Mouse (Mus musculus) liver, embryonic 14.5 days (tissue): ENCODE results near the gene Asgr1. TPM values are rescaled to one million over a fixed set of nuclear protein-coding genes. Genes with fewer than 3 reads are reported as not detected.

Source experiments
- ATAC-seq: fragments of 200-750 bp; cut with Nextera tagmentation; 2 replicates; pipeline ENCODE4 v1.8.0; 2017; ENCODE audit warnings: moderate number of reproducible peaks, mild to moderate bottlenecking, moderate library complexity; ENCODE audit not compliant: insufficient read depth
- DNase-seq, 3 experiments: peaks; one replicate each; pipeline ENCODE4 v3.0.0-alpha.2; 2012 to 2013; ENCODE audit warnings: low read depth in 3 of 3, low spot score in 3 of 3
- H3K27ac ChIP-seq: fragments of 300-500 bp; sonication (generic); 2 replicates; pipeline ENCODE4 v1.5.1; 2014; ENCODE audit warnings: moderate library complexity, mild to moderate bottlenecking, control low read depth, inconsistent platforms
- H3K27me3 ChIP-seq: fragments of 300-500 bp; sonication (generic); 2 replicates; pipeline ENCODE4 v1.6.1; 2014; ENCODE audit warnings: mild to moderate bottlenecking, low read length, moderate library complexity; ENCODE audit not compliant: control insufficient read depth, insufficient read depth
- H3K36me3 ChIP-seq: fragments of 300-500 bp; sonication (generic); replicated peaks from 2 replicates; pipeline ENCODE4 v1.6.1; 2014; ENCODE audit warnings: low read depth; ENCODE audit not compliant: control insufficient read depth, insufficient read depth
- H3K4me1 ChIP-seq, 2 experiments: fragments of 200-500 bp in 1 of 2; fragments of 300-500 bp in 1 of 2; sonication (generic) in 1 of 2; replicated peaks; 2 replicates each; pipeline ENCODE4 v1.6.1; 2012 to 2014; ENCODE audit warnings: antibody characterized with exemption in 1 of 2, inconsistent platforms in 1 of 2, low read length in 1 of 2; ENCODE audit not compliant: control insufficient read depth in 2 of 2, insufficient read depth in 2 of 2
- H3K4me2 ChIP-seq: fragments of 300-500 bp; sonication (generic); 2 replicates; pipeline ENCODE4 v1.6.1; 2014; ENCODE audit warnings: low read depth, mild to moderate bottlenecking, control low read depth, moderate library complexity
- H3K4me3 ChIP-seq, 2 experiments: fragments of 200-500 bp in 1 of 2; fragments of 300-500 bp in 1 of 2; sonication (generic) in 1 of 2; 2 replicates each; pipeline ENCODE4 v1.5.1; 2012 to 2014; ENCODE audit warnings: low read depth in 2 of 2, low read length in 2 of 2, mild to moderate bottlenecking in 2 of 2, control low read depth in 1 of 2, inconsistent platforms in 1 of 2, moderate library complexity in 1 of 2; ENCODE audit not compliant: insufficient read depth in 1 of 2
- H3K9ac ChIP-seq: fragments of 300-500 bp; sonication (generic); replicated peaks from 2 replicates; pipeline ENCODE4 v1.6.1; 2014; ENCODE audit warnings: mild to moderate bottlenecking, control low read depth, moderate library complexity
- H3K9me3 ChIP-seq: fragments of 300-500 bp; sonication (generic); 2 replicates; pipeline ENCODE4 v1.6.1; 2016; ENCODE audit warnings: low read length, mixed read lengths; ENCODE audit not compliant: control insufficient read depth
- CTCF ChIP-seq: IDR thresholded peaks from 2 replicates; pipeline ENCODE4 v1.5.1; 2016; ENCODE audit warnings: antibody characterized with exemption, low read depth, control low read depth
- EP300 ChIP-seq: IDR thresholded peaks from 2 replicates; pipeline ENCODE4 v1.6.1; 2016; ENCODE audit warnings: antibody characterized with exemption, low read depth
- WGBS: fragments of 180-500 bp; shearing (Covaris S2); extraction: QIAGEN DNeasy Blood & Tissue Kit; methylation state at CpG from one replicate; pipeline ENCODE4 v1.1.7; 2014; ENCODE audit not compliant: insufficient replicate concordance; 5-methylcytosine and 5-hydroxymethylcytosine counted together
- polyA plus RNA-seq, 2 experiments: library from polyadenylated mRNA; depleted of rRNA in 1 of 2; stranded (reverse) in 1 of 2; unstranded in 1 of 2; fragments of >200 nt; fragmentation: Nextera tagmentation in 1 of 2; extraction: Ambion mirVana in 1 of 2; gene quantifications; 2 replicates each; pipeline versions ENCODE4 v1.2.1 to v1.2.3; 2012 to 2014

Asgr1 gene
- polyA plus RNA-seq, 2 experiments = 1.3 to 4.1 TPM

GRCm38 (mm10) chr11:70024151-70024514, 29.8 kb upstream of the Asgr1 start:
- Histone ChIP-seq H3K9me3 (no peaks in the 10 kb centered on the region), H3K4me2 (peak overlapping the region; percentile 41), H3K4me1 (peaks cover 6 to 21% of the 10 kb centered on the region in 2 experiments), H3K27ac (no peak overlapping the region), H3K9ac (no peak overlapping the region), H3K27me3 (peaks cover 27% of the 10 kb centered on the region), H3K4me3 (no peak overlapping the region), H3K36me3 (no peaks in the 10 kb centered on the region)
- DNase-seq (no peak), ATAC-seq (no peak)
- no peak for TF ChIP-seq EP300
- no peak for TF ChIP-seq CTCF
- 22% methylated on average over 6 of the region's 6 CpGs for WGBS

- TF ChIP-seq CTCF (no peak), EP300 (no peak)
- Histone ChIP-seq H3K36me3 (no peaks in the 10 kb centered on the region), H3K27ac (no peak overlapping the region), H3K27me3 (peaks cover 27% of the 10 kb centered on the region), H3K9ac (no peak overlapping the region), H3K4me3 (no peak overlapping the region), H3K9me3 (no peaks in the 10 kb centered on the region), H3K4me1 (peaks cover 3 to 19% of the 10 kb centered on the region in 2 experiments; a peak in 3 of 4 replicates), H3K4me2 (peak overlapping the region; percentile 26; the same call in 1 of the 2 replicates)
- peak; percentile 36; the same call in 1 of the 2 replicates for ATAC-seq
- DNase-seq = no peak
- WGBS = 28% methylated on average over 19 of the region's 19 CpGs
These were observed 27.2 kb upstream of the Asgr1 start for GRCm38 (mm10) chr11:70026689-70027088.

- peaks cover 27% of the 10 kb centered on the region for H3K27me3 ChIP-seq
- H3K4me2 ChIP-seq = no peak overlapping the region
- peaks cover 3 to 17% of the 10 kb centered on the region in 2 experiments; a peak in 3 of 4 replicates for H3K4me1 ChIP-seq
- TF ChIP-seq CTCF (no peak), EP300 (no peak)
- no peak overlapping the region for H3K9ac ChIP-seq
- ATAC-seq (no peak), DNase-seq (no peak)
- no peak overlapping the region for H3K27ac ChIP-seq
- no peak overlapping the region for H3K4me3 ChIP-seq
- H3K9me3 ChIP-seq = no peaks in the 10 kb centered on the region
- 53% methylated on average over 9 of the region's 9 CpGs for WGBS
- H3K36me3 ChIP-seq = no peaks in the 10 kb centered on the region
These were observed 26.5 kb upstream of the Asgr1 start for GRCm38 (mm10) chr11:70027397-70027796.

- peak overlapping the region; percentile 13 for H3K4me2 ChIP-seq
- peaks cover 19% of the 10 kb centered on the region for H3K27me3 ChIP-seq
- H3K9ac ChIP-seq = no peak overlapping the region
- DNase-seq (no peak), ATAC-seq (no peak)
- H3K4me3 ChIP-seq = no peak overlapping the region
- no peaks in the 10 kb centered on the region for H3K9me3 ChIP-seq
- TF ChIP-seq CTCF (no peak), EP300 (no peak)
- WGBS = 30% methylated on average over 12 of the region's 12 CpGs
- H3K4me1 ChIP-seq = peaks cover 3 to 17% of the 10 kb centered on the region in 2 experiments; a peak in 3 of 4 replicates
- H3K27ac ChIP-seq = no peak overlapping the region
- no peaks in the 10 kb centered on the region for H3K36me3 ChIP-seq
These were observed 25.3 kb upstream of the Asgr1 start for GRCm38 (mm10) chr11:70028401-70029129.

- TF ChIP-seq CTCF (no peak), EP300 (no peak)
- Histone ChIP-seq H3K9me3 (no peaks in the 10 kb centered on the region), H3K4me2 (peak overlapping the region; percentile 13), H3K4me1 (peaks cover 3 to 15% of the 10 kb centered on the region in 2 experiments; a peak in 3 of 4 replicates), H3K36me3 (no peaks in the 10 kb centered on the region), H3K4me3 (peak overlapping the region in 1 of 2 experiments; percentile 6; a peak in 1 of 4 replicates), H3K27me3 (peaks cover 12% of the 10 kb centered on the region), H3K9ac (no peak overlapping the region), H3K27ac (no peak overlapping the region)
- DNase-seq (peak in 1 of 3 experiments; percentile 39), ATAC-seq (peak; percentile 47; the same call in 1 of the 2 replicates)
- 8% methylated on average over 20 of the region's 20 CpGs for WGBS
These were observed 24.6 kb upstream of the Asgr1 start for GRCm38 (mm10) chr11:70029130-70029801.
